Mouse (Mus musculus) gastrocnemius, postnatal 36 days (tissue): ENCODE data around the gene 3830417A13Rik. TPM values are rescaled to one million over a fixed set of nuclear protein-coding genes. Genes with fewer than 3 reads are reported as not detected.

ENCODE experiments used
- DNase-seq, 2 experiments: peaks; one replicate each; pipeline ENCODE4 v3.0.0; 2022
- intact Hi-C: fragments of 180-260 bp; cut with DNase I; formaldehyde crosslinking; loops from one replicate; pipeline ENCODE4 v1.15.1; 2025
- long read RNA-seq, 2 experiments: library from polyadenylated mRNA; stranded (forward); transcript quantifications; one replicate each; pipeline ENCODE4 v2.0.0; 2021
- total RNA-seq, 2 experiments: library from RNA; stranded (reverse); gene quantifications; 2 replicates each; pipeline ENCODE4 v1.2.3; 2021

Gene 3830417A13Rik
- total RNA-seq: not detected
- long read RNA-seq, experiment 1: 0 reads
- long read RNA-seq, experiment 2: 0 reads

GRCm38 (mm10) chrX:64173248-64173647 lies at the start of gene 3830417A13Rik:
TSS of gene 3830417A13Rik (plus strand) at chrX:64173548.
- intact Hi-C loops: no loop called here
- DNase-seq: no peak

- DNase-seq: no peak
- intact Hi-C loops: no loop called here
Measured at GRCm38 (mm10) chrX:64152098-64152497, 21.2 kb upstream of the 3830417A13Rik start, which contains the start of gene Gm6760. TSS of gene Gm6760 (minus strand) at chrX:64152198.

- intact Hi-C loops: no loop called here
Measured at GRCm38 (mm10) chrX:64181246-64181645, 7.9 kb downstream of the 3830417A13Rik start.

More at GRCm38 (mm10) chrX:64181246-64181645, 7.9 kb downstream of the 3830417A13Rik start:
- DNase-seq: no peak

Other genes with a start within 250 kb of the 3830417A13Rik start
- gene Gm6760, start 21.4 kb upstream of the 3830417A13Rik start, total RNA-seq: not detected
- gene Slitrk4, start 103.4 kb downstream of the 3830417A13Rik start, total RNA-seq: under 1 TPM; 0.10 to 0.18 TPM